Mouse (Mus musculus) heart, embryonic 13.5 days (tissue): Measurements from ENCODE around the gene Ifitm1. TPM values are rescaled to one million over a fixed set of nuclear protein-coding genes. Genes with fewer than 3 reads are reported as not detected.
A peak's percentile ranks its signal among the peaks of the same experiment; 100 is the strongest.
"Not testable (repeated sequence)": the region's sequence is repeated elsewhere in the genome, so short reads cannot be mapped to it uniquely, and the experiment has no call there.

ENCODE experiments used
- ATAC-seq: fragments of 200-750 bp; cut with Nextera tagmentation; 2 replicates; pipeline ENCODE4 v1.8.0; 2017; ENCODE audit warnings: moderate TSS enrichment; ENCODE audit not compliant: insufficient number of reproducible peaks, low FRiP score, low TSS enrichment; ENCODE audit errors: extremely low read depth
- H3K27ac ChIP-seq: fragments of 300-500 bp; sonication (generic); replicated peaks from 2 replicates; pipeline ENCODE4 v1.5.1; 2015; ENCODE audit warnings: moderate library complexity, mild to moderate bottlenecking, inconsistent platforms
- H3K27me3 ChIP-seq: fragments of 300-500 bp; sonication (generic); replicated peaks from 2 replicates; pipeline ENCODE4 v1.6.1; 2015; ENCODE audit warnings: mild to moderate bottlenecking, inconsistent platforms
- H3K36me3 ChIP-seq: fragments of 300-500 bp; sonication (generic); 2 replicates; pipeline ENCODE4 v1.6.1; 2015; ENCODE audit warnings: mild to moderate bottlenecking, inconsistent platforms
- H3K4me1 ChIP-seq: fragments of 300-500 bp; sonication (generic); 2 replicates; pipeline ENCODE4 v1.6.1; 2015; ENCODE audit warnings: inconsistent platforms
- H3K4me2 ChIP-seq: fragments of 300-500 bp; sonication (generic); 2 replicates; pipeline ENCODE4 v1.6.1; 2015; ENCODE audit warnings: inconsistent platforms, mild to moderate bottlenecking, moderate library complexity
- H3K4me3 ChIP-seq: fragments of 300-500 bp; sonication (generic); 2 replicates; pipeline ENCODE4 v1.5.1; 2015; ENCODE audit warnings: moderate library complexity, mild to moderate bottlenecking, inconsistent platforms
- H3K9ac ChIP-seq: fragments of 300-500 bp; sonication (generic); 2 replicates; pipeline ENCODE4 v1.6.1; 2015; ENCODE audit warnings: inconsistent platforms, mild to moderate bottlenecking, moderate library complexity
- H3K9me3 ChIP-seq: fragments of 300-500 bp; sonication (generic); 2 replicates; pipeline ENCODE4 v1.6.1; 2016; ENCODE audit warnings: inconsistent platforms
- WGBS: fragments of 180-500 bp; shearing (Covaris S2); methylation state at CpG from one replicate; pipeline ENCODE4 v1.1.7; 2015; ENCODE audit warnings: mixed read lengths; 5-methylcytosine and 5-hydroxymethylcytosine counted together
- polyA plus RNA-seq: library from polyadenylated mRNA; unstranded; fragments of >200 nt; fragmentation: Nextera tagmentation; extraction: Ambion mirVana; gene quantifications from 2 replicates; pipeline ENCODE4 v1.2.1, GENCODE M21; 2015

Gene Ifitm1
- polyA plus RNA-seq, 1 experiment from 2014 or later, result 15.9 TPM

DNA sequence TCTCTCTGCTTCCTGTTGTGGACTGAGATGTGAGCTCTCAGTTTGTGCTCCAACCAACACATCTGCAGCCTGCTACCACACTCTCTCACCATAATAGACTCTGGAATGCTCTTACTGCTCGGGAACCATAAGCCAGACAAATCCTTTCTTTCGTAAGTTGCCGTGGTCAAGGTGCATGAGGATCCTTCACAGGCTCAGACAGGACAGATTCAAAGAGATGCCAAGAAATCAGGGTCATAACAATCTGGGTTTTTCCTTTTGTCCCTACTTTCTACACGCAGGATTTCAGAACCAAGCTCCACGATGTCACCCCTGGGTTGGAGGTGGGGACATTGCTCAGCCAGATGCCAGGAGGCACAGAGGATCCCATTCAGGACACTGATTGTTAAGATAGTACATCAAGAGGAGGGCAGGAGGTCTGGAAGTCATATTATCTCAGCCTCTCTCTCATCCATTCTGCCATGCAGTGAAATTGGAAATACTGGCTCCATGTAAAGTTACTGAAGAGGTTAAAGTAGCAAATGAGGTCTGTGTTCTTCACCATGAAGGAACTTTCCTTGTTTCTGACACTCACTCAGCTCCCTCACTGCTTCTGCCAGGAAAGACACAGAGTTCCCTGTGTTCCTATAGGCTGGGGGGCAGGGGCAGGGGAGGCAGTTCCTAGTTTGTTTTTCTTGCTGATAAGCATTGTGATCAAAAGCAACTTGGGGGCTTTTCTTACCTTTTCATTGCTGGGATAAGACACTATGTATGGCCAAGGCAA is 36.4 kb downstream of the Ifitm1 start:
- no peak overlapping the region for H3K4me3 ChIP-seq
- no peak for ATAC-seq
- WGBS, result 69% methylated on average over 5 of the region's 5 CpGs
- H3K9ac ChIP-seq, result no peak overlapping the region
- H3K36me3 ChIP-seq, result no peaks in the 10 kb centered on the region
- H3K9me3 ChIP-seq, result no peaks in the 10 kb centered on the region
- H3K4me2 ChIP-seq, result no peak overlapping the region
- H3K27me3 ChIP-seq, result peaks cover 7% of the 10 kb centered on the region
- peaks cover 3% of the 10 kb centered on the region; the same call in 1 of the 2 replicates for H3K4me1 ChIP-seq
- no peak overlapping the region for H3K27ac ChIP-seq

DNA sequence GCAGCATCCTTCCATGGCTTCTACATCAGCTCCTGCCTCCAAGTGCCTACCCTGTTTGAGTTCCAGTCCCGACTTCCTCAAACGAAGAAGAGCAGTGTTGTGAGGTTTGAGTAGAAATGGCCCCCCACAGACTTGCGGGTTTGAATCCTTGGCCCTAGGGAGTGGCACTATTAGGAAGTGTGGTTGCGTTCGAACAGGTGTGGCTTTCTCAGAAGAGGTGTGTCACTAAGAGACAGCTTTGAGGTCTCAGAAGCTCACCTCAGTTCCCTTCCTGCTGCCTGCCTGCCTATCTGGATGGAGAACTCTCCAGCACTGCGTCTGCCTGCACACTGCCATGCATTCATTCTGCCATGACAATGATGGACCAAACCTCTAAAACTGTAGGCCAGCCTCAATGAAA is 39.4 kb downstream of the Ifitm1 start:
- ATAC-seq, result no peak
- Histone ChIP-seq H3K9me3 (no peaks in the 10 kb centered on the region), H3K4me2 (no peak overlapping the region), H3K36me3 (no peaks in the 10 kb centered on the region), H3K9ac (no peak overlapping the region), H3K27ac (no peak overlapping the region), H3K4me3 (no peak overlapping the region), H3K4me1 (peaks cover 23% of the 10 kb centered on the region), H3K27me3 (peaks cover 12% of the 10 kb centered on the region; the same call in 1 of the 2 replicates)
- 85% methylated on average over 6 of the region's 6 CpGs for WGBS

DNA sequence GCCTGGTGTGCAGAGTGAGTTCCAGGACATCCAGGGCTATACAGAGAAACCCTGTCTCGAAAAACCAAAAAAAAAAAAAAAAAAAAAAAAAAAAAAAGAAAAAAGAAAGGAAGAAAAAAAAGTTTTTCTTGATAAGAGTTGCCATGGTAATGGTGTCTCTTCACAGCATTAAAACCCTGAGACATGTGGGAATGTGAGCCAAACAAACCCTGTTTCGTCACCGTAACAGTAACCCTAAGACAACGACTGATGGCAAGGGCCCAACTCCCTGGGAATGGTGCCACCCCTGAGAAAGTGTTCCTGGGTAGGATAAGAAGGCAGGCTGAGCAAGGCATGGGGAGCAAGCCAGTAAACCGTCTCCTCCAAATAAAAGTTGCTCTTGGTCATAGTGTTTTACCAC is 39.9 kb downstream of the Ifitm1 start:
- Histone ChIP-seq H3K9me3 (no peaks in the 10 kb centered on the region), H3K36me3 (no peaks in the 10 kb centered on the region), H3K9ac (no peak overlapping the region), H3K4me3 (no peak overlapping the region), H3K27ac (no peak overlapping the region), H3K27me3 (peaks cover 12% of the 10 kb centered on the region; the same call in 1 of the 2 replicates), H3K4me1 (peaks cover 23% of the 10 kb centered on the region), H3K4me2 (no peak overlapping the region)
- ATAC-seq, result no peak
- 64% methylated on average over 5 of the region's 5 CpGs for WGBS

DNA sequence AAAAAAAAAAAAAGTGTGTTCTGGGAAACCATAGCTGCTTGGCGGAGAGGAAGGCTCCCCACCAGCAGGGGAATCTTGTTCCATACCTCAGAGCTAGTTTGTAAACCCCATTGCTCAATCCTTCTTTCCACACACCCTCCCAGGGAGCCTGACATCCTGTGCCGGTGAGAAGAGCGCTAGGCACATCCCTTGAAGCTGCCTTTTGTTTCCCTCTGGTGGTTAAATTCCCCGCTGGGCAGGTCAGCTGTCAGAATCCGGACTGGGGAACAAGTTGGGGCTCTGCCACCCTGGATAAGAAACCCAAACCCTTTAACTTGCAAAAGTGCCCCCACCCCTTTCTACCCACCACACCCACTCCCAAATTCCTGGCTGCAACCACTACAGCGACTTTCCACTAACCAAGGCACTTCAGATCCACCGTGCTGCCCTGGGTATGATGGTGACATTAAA is 41.3 kb downstream of the Ifitm1 start:
- Histone ChIP-seq H3K9me3 (no peaks in the 10 kb centered on the region), H3K27me3 (peaks cover 12% of the 10 kb centered on the region; the same call in 1 of the 2 replicates), H3K9ac (peak overlapping the region; percentile 50), H3K4me1 (peaks cover 23% of the 10 kb centered on the region), H3K4me3 (peak overlapping the region; percentile 55), H3K27ac (no peak overlapping the region), H3K4me2 (peak overlapping the region; percentile 67), H3K36me3 (no peaks in the 10 kb centered on the region)
- ATAC-seq, result no peak
- WGBS, result 11% methylated on average over 7 of the region's 7 CpGs

DNA sequence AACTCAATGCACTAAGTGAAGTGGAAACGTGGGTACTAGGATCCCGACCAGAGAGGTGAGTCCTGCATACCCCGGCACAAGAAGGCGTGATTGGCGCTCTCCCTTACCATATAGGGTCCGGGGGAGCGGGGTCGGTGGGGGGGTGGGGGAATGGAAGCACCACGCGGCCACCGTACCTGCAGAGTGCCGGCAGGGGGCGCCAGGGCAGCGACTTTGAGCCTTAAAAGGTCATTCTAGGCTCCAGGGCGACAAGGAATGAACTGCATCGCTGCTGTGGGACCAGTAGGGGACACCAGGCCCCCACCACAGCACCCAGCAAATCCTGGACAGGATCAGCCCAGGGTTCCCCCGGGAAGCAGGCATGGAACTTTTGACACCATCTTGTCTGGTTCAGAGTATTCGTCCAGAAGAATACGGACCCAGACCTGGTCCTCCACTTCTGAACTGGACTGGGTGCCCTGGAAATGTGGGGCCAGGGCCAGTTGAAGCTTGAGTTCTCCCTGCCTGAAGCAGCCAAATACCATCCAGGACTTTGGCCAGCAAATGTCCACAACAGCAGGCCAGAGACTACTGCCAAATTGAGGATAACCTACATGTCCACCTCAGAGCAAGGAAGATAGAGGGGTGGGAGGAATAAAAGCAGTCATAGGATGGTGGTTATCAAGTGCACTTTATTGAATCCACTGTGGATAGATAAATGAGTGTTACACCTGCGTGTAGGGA is 42.1 kb downstream of the Ifitm1 start:
- Histone ChIP-seq H3K9me3 (no peaks in the 10 kb centered on the region), H3K4me3 (peak overlapping the region; percentile 55), H3K9ac (peak overlapping the region; percentile 50), H3K4me1 (peaks cover 23% of the 10 kb centered on the region), H3K4me2 (peak overlapping the region; percentile 67), H3K27me3 (peaks cover 12% of the 10 kb centered on the region; the same call in 1 of the 2 replicates), H3K27ac (no peak overlapping the region), H3K36me3 (no peaks in the 10 kb centered on the region)
- no peak for ATAC-seq
- 7% methylated on average over 20 of the region's 20 CpGs for WGBS

DNA sequence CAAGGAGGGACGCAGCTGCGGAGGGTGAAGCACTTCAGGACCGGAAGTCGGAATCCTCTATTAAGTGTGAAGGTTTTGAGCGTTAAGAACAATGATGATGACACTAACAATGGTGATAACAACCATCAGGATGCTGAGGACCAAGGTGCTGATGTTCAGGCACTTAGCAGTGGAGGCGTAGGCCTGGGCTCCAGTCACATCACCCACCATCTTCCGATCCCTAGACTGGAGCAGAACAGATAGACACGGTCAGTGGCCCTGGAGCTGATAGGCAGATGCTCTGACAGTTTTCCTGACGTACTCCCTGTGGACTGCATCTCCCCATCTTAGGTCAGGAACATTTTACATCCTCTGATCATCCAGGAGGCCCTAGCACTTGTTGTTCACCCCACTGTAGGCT is 42.6 kb downstream of the Ifitm1 start:
- H3K4me3 ChIP-seq, result peak overlapping the region; percentile 55
- peaks cover 23% of the 10 kb centered on the region for H3K4me1 ChIP-seq
- H3K9ac ChIP-seq, result peak overlapping the region; percentile 76
- 74% methylated on average over 9 of the region's 9 CpGs for WGBS
- H3K36me3 ChIP-seq, result no peaks in the 10 kb centered on the region
- ATAC-seq, result no peak
- H3K9me3 ChIP-seq, result no peaks in the 10 kb centered on the region
- no peak overlapping the region for H3K27ac ChIP-seq
- peak overlapping the region; percentile 67 for H3K4me2 ChIP-seq
- H3K27me3 ChIP-seq, result peaks cover 12% of the 10 kb centered on the region; the same call in 1 of the 2 replicates

DNA sequence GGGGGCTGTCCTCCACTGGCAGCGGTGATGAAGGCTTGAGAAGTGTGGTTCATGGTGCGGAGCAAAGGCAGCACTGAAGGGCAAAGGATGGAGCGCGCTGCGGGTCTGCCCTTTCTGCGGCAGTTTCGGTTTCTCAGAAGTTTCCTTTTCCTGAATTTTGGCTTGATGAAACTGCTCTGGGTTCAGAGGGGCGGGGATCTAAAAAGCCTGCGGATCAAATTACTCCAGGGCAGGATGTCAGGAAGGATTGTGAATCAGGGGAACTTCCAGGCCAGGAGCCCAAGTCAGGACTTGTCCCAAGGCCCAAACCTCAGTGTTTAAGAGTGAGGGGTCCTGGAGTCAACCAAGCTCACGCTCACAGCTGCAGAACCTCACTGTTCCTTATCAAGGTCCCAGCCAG is 43.6 kb downstream of the Ifitm1 start, which contains the start of gene Ifitm3:
Gene Ifitm3, minus strand, starts transcription at position 178 of the 400 bp plus-strand sequence.
- peak within 1 kb of the TSS; percentile 55 for H3K4me3 ChIP-seq
- no peaks in the 10 kb centered on the region for H3K9me3 ChIP-seq
- H3K27ac ChIP-seq, result peak within 1 kb of the TSS; percentile 51
- 7% methylated on average over 10 of the region's 10 CpGs for WGBS
- H3K27me3 ChIP-seq, result peaks cover 12% of the 10 kb centered on the region; the same call in 1 of the 2 replicates
- H3K9ac ChIP-seq, result peak within 1 kb of the TSS; percentile 76
- ATAC-seq, result no peak
- H3K4me1 ChIP-seq, result peaks cover 23% of the 10 kb centered on the region
- H3K4me2 ChIP-seq, result peak within 1 kb of the TSS; percentile 67
- no peaks in the 10 kb centered on the region for H3K36me3 ChIP-seq

DNA sequence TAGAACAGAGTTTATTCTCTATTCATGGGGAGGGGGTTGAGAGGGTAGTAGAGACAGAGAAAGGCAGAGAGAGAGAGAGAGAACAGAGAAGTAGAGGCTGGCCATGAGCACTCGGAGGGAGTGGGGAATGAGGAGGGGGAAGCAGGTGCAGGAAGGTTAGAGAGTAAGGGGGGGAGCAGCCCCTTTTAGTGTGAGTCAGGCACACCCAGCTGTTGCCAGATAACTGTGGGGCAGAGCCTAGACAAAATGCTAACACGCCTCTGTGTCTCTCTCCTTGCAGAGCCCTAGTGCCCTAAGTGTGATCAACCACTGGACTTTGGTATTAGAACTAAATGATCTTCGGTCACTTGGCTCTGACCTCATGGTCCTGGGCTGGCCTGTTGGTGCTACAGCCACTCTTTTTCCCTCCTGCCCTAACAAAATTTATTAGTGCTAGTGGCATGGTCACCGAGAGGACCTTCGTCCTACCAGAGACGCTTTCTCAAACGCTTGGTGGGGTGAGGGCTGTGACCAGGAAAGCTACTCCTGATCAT is 44.3 kb downstream of the Ifitm1 start:
- peaks cover 23% of the 10 kb centered on the region for H3K4me1 ChIP-seq
- no peak overlapping the region; the same call in 1 of the 2 replicates for H3K9ac ChIP-seq
- no peak overlapping the region for H3K4me3 ChIP-seq
- WGBS, result 75% methylated on average over 7 of the region's 7 CpGs
- H3K9me3 ChIP-seq, result no peaks in the 10 kb centered on the region
- no peak overlapping the region for H3K4me2 ChIP-seq
- peaks cover 12% of the 10 kb centered on the region; the same call in 1 of the 2 replicates for H3K27me3 ChIP-seq
- H3K36me3 ChIP-seq, result no peaks in the 10 kb centered on the region
- ATAC-seq, result no peak
- peak overlapping the region; percentile 51 for H3K27ac ChIP-seq

DNA sequence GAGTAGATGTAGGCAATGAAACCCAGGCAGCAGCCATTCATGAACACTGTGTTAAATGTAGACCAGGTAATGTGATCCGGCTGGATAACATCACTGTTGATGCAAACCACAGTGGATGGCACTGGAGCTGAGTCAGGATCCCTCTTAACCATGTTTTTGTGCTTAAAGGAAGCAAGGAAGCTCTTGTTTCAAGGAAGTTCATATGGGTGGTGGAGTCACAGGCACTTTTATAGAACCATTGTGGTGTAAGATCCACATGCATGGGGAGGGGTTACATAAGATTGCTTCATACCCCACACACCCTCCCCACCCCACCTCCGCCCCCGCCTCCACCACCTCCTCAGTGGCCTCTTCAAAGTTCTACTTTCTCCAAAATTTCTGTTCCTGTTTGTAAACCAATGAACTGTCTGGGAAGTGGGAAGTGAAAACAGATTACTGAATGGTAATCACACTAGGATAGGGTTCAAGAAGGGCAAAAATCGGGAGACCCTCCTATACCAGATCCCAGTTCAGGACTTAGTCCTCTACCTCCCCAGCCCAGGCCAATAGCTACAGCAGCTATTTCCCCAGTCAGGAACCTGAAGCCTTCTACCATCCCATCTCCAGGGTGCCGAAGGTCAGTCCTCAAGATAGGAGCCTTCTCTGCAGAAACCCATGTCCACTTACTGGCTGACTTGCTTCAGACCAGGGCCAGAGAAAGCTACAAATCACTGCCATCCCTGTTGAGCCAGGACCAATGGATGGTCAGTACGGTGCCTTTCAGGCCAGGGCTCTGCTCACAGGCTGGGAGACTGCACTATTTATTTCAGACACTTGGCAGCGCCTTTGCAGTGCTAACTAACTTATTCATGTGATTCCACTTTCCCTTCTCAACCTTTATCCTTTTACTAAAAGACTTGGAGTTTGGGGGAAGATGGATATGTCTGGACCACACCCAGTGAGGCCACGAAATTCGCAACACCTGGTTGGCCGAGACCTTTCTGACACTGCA is 50.0 kb downstream of the Ifitm1 start:
- Histone ChIP-seq H3K27ac (no peak overlapping the region), H3K9me3 (no peaks in the 10 kb centered on the region), H3K4me1 (no peaks in the 10 kb centered on the region), H3K36me3 (no peaks in the 10 kb centered on the region), H3K27me3 (no peaks in the 10 kb centered on the region), H3K9ac (no peak overlapping the region), H3K4me3 (no peak overlapping the region), H3K4me2 (no peak overlapping the region)
- 74% methylated on average over 10 of the region's 10 CpGs for WGBS
- no peak for ATAC-seq

DNA sequence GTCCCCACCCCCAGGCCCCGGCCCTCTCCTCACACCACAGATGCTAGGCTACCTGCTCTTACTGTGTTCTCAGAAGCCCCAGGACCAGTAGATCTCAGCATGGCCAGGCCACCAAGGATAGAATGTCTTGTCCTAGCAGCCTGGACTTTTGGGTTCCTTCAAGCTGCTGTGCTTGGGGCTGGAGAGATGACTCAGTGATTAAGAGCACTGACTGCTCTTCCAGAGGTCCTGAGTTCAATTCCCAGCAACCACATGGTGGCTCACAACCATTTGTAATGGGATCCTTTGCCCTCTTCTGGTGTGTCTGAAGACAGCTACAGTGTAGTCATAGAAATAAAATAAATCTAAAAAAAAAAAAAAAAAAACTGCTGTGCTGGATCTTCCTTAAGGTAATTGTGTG is 50.8 kb downstream of the Ifitm1 start, which contains the start of gene Ifitm6:
Gene Ifitm6, minus strand, starts transcription at position 101 of the 400 bp plus-strand sequence.
- ATAC-seq, H3K36me3 ChIP-seq: not testable (repeated sequence)
- 88% methylated on average over 1 of the region's 1 CpGs for WGBS

More for the DNA sequence above, 50.8 kb downstream of the Ifitm1 start, which contains the start of gene Ifitm6:
- not testable (repeated sequence) for H3K9me3 ChIP-seq, H3K4me2 ChIP-seq, H3K27ac ChIP-seq, H3K4me3 ChIP-seq, H3K9ac ChIP-seq, H3K4me1 ChIP-seq, H3K27me3 ChIP-seq
